Mouse (Mus musculus) C2C12 (cell line): ENCODE measurements around the gene Plekhg3. TPM values are rescaled to one million over a fixed set of nuclear protein-coding genes. Genes with fewer than 3 reads are reported as not detected.

ENCODE experiments used
- H3K27me3 ChIP-seq: one replicate; pipeline ENCODE4 v1.6.1; 2011; ENCODE audit not compliant: control insufficient read depth, insufficient read depth, insufficient read length
- H3K36me3 ChIP-seq: one replicate; pipeline ENCODE4 v1.6.1; 2011; ENCODE audit not compliant: control insufficient read depth, insufficient read depth
- H3K4me3 ChIP-seq: one replicate; pipeline ENCODE4 v1.5.1; 2011; ENCODE audit warnings: mild to moderate bottlenecking, control low read depth; ENCODE audit not compliant: poor library complexity, insufficient read depth, severe bottlenecking
- H3K79me2 ChIP-seq: one replicate; pipeline ENCODE4 v1.6.1; 2011; ENCODE audit not compliant: control insufficient read depth, insufficient read depth
- H3K79me3 ChIP-seq: one replicate; pipeline ENCODE4 v1.6.1; 2011; ENCODE audit warnings: low read depth, control low read depth
- H3ac ChIP-seq: one replicate; pipeline ENCODE3; 2011; ENCODE audit warnings: low read depth; ENCODE audit not compliant: control insufficient read depth, insufficient read length
- CEBPB ChIP-seq: IDR thresholded peaks from one replicate; pipeline ENCODE4 v1.6.1; 2011; ENCODE audit warnings: low read depth, mild to moderate bottlenecking, control low read depth, moderate library complexity
- CTCF ChIP-seq: IDR thresholded peaks from one replicate; pipeline ENCODE4 v1.5.1; 2011; ENCODE audit not compliant: control insufficient read depth, insufficient read depth, insufficient read length
- FOSL1 ChIP-seq: IDR thresholded peaks from one replicate; pipeline ENCODE4 v1.8.0; 2011; ENCODE audit warnings: mild to moderate bottlenecking, low read length; ENCODE audit not compliant: poor library complexity, insufficient read depth, severe bottlenecking
- MAX ChIP-seq: IDR thresholded peaks from one replicate; pipeline ENCODE4 v1.6.1; 2011; ENCODE audit warnings: mild to moderate bottlenecking, control low read depth
- MYOD1 ChIP-seq: IDR thresholded peaks from one replicate; pipeline ENCODE4 v1.6.1; 2011; ENCODE audit warnings: low read depth; ENCODE audit not compliant: control insufficient read depth, insufficient read length
- MYOG ChIP-seq: IDR thresholded peaks from one replicate; pipeline ENCODE4 v1.6.1; 2011; ENCODE audit not compliant: control insufficient read depth, insufficient read length; ENCODE audit errors: extremely low read depth
- USF1 ChIP-seq: IDR thresholded peaks from one replicate; pipeline ENCODE4 v1.6.1; 2011; ENCODE audit warnings: low read depth, mild to moderate bottlenecking, control low read depth, moderate library complexity
- polyA plus RNA-seq: library from polyadenylated mRNA; unstranded; fragments of >200 nt; fragmentation: generic; extraction: Trizol; gene quantifications from one replicate; pipeline ENCODE4 v1.2.1, GENCODE M21; 2012; ENCODE audit warnings: missing spikeins

Gene Plekhg3
- polyA plus RNA-seq, 1 experiment, result 9.3 TPM

GRCm38 (mm10) chr12:76577858-76578257 lies 47.2 kb downstream of the Plekhg3 start:
- TF ChIP-seq USF1 (no peak), FOSL1 (no peak), MAX (no peak), MYOD1 (no peak), CTCF (no peak), CEBPB (no peak), MYOG (no peak)
- Histone ChIP-seq H3ac (no peak overlapping the region), H3K36me3 (peaks cover 51% of the 10 kb centered on the region), H3K79me3 (no peaks in the 10 kb centered on the region), H3K79me2 (no peaks in the 10 kb centered on the region), H3K4me3 (no peak overlapping the region), H3K27me3 (no peaks in the 10 kb centered on the region)

- Histone ChIP-seq H3K27me3 (no peaks in the 10 kb centered on the region), H3K79me3 (no peaks in the 10 kb centered on the region), H3K36me3 (peaks cover 48% of the 10 kb centered on the region), H3ac (no peak overlapping the region), H3K79me2 (no peaks in the 10 kb centered on the region), H3K4me3 (no peak overlapping the region)
- TF ChIP-seq CEBPB (no peak), MYOD1 (no peak), MYOG (no peak), MAX (no peak), USF1 (no peak)
Observed at GRCm38 (mm10) chr12:76578465-76578864, 47.8 kb downstream of the Plekhg3 start.

GRCm38 (mm10) chr12:76579806-76580205 lies 49.1 kb downstream of the Plekhg3 start:
- H3K27me3 ChIP-seq, result no peaks in the 10 kb centered on the region
- H3K36me3 ChIP-seq, result peaks cover 37% of the 10 kb centered on the region
- no peaks in the 10 kb centered on the region for H3K79me2 ChIP-seq
- no peak overlapping the region for H3ac ChIP-seq
- TF ChIP-seq CEBPB (no peak), USF1 (no peak), MAX (no peak), CTCF (no peak), FOSL1 (no peak), MYOD1 (no peak), MYOG (no peak)
- no peaks in the 10 kb centered on the region for H3K79me3 ChIP-seq
- H3K4me3 ChIP-seq, result no peak overlapping the region

GRCm38 (mm10) chr12:76582139-76582538 lies 51.4 kb downstream of the Plekhg3 start:
- TF ChIP-seq CTCF, result no peak
- no peak for TF ChIP-seq MYOD1
- no peak for TF ChIP-seq MAX
- no peak for TF ChIP-seq CEBPB
- no peak for TF ChIP-seq MYOG
- no peak for TF ChIP-seq FOSL1
- no peak for TF ChIP-seq USF1
- Histone ChIP-seq H3ac (no peak overlapping the region), H3K27me3 (no peaks in the 10 kb centered on the region), H3K36me3 (peaks cover 20% of the 10 kb centered on the region), H3K79me3 (no peaks in the 10 kb centered on the region), H3K4me3 (no peak overlapping the region), H3K79me2 (no peaks in the 10 kb centered on the region)

GRCm38 (mm10) chr12:76582841-76583240 lies 52.1 kb downstream of the Plekhg3 start:
- TF ChIP-seq USF1, result no peak
- no peak for TF ChIP-seq MYOD1
- TF ChIP-seq FOSL1, result no peak
- TF ChIP-seq MAX, result no peak
- no peak for TF ChIP-seq MYOG
- TF ChIP-seq CTCF, result no peak
- TF ChIP-seq CEBPB, result no peak
- H3K36me3 ChIP-seq, result peaks cover 13% of the 10 kb centered on the region

GRCm38 (mm10) chr12:76583454-76583853 lies 52.8 kb downstream of the Plekhg3 start:
- H3K4me3 ChIP-seq, result no peak overlapping the region
- peaks cover 7% of the 10 kb centered on the region for H3K36me3 ChIP-seq
- H3K79me2 ChIP-seq, result no peaks in the 10 kb centered on the region
- no peaks in the 10 kb centered on the region for H3K27me3 ChIP-seq
- no peak for TF ChIP-seq MYOG
- TF ChIP-seq FOSL1, result no peak
- no peak for TF ChIP-seq USF1
- no peak for TF ChIP-seq MAX
- no peak overlapping the region for H3ac ChIP-seq
- H3K79me3 ChIP-seq, result no peaks in the 10 kb centered on the region

More at GRCm38 (mm10) chr12:76582841-76583240, 52.1 kb downstream of the Plekhg3 start:
- H3K4me3 ChIP-seq, result no peak overlapping the region
- H3K27me3 ChIP-seq, result no peaks in the 10 kb centered on the region
- H3K79me2 ChIP-seq, result no peaks in the 10 kb centered on the region
- no peaks in the 10 kb centered on the region for H3K79me3 ChIP-seq
- no peak overlapping the region for H3ac ChIP-seq
